Mouse (Mus musculus) spleen, postnatal 4 days (tissue): ENCODE data around the gene Tbl1x.

Source experiments
- DNase-seq, 2 experiments: peaks; one replicate each; pipeline ENCODE4 v3.0.0; 2022; ENCODE audit warnings: low spot score in 2 of 2

The Tbl1x gene

GRCm38 (mm10) chrX:77544550-77544949 lies 33.7 kb downstream of the Tbl1x start:
- DNase-seq: no peak

- DNase-seq: no peak
Observed at GRCm38 (mm10) chrX:77545362-77546078, 34.7 kb downstream of the Tbl1x start.

- no peak for DNase-seq
Observed at GRCm38 (mm10) chrX:77546448-77546847, 35.6 kb downstream of the Tbl1x start.

GRCm38 (mm10) chrX:77548951-77549350 lies 38.1 kb downstream of the Tbl1x start:
- no peak for DNase-seq

- DNase-seq: no peak
Observed at GRCm38 (mm10) chrX:77550388-77550787, 39.6 kb downstream of the Tbl1x start.

- DNase-seq: no peak
Observed at GRCm38 (mm10) chrX:77551306-77551705, 40.5 kb downstream of the Tbl1x start.

- DNase-seq: no peak
Observed at GRCm38 (mm10) chrX:77552088-77552487, 41.3 kb downstream of the Tbl1x start.

GRCm38 (mm10) chrX:77555985-77556384 lies 45.2 kb downstream of the Tbl1x start:
- DNase-seq: no peak

- DNase-seq: no peak
Observed at GRCm38 (mm10) chrX:77559199-77559881, 48.5 kb downstream of the Tbl1x start.

- no peak for DNase-seq
Observed at GRCm38 (mm10) chrX:77563616-77564015, 52.8 kb downstream of the Tbl1x start.

- DNase-seq: no peak
Observed at GRCm38 (mm10) chrX:77566739-77567138, 55.9 kb downstream of the Tbl1x start.

GRCm38 (mm10) chrX:77568013-77568412 lies 57.2 kb downstream of the Tbl1x start:
- no peak for DNase-seq

- no peak for DNase-seq
Observed at GRCm38 (mm10) chrX:77573743-77574142, 62.9 kb downstream of the Tbl1x start.

GRCm38 (mm10) chrX:77577108-77577507 lies 66.3 kb downstream of the Tbl1x start:
- DNase-seq: no peak

- no peak for DNase-seq
Observed at GRCm38 (mm10) chrX:77578172-77578571, 67.4 kb downstream of the Tbl1x start.

GRCm38 (mm10) chrX:77579964-77580363 lies 69.2 kb downstream of the Tbl1x start:
- no peak for DNase-seq

GRCm38 (mm10) chrX:77585974-77586373 lies 75.2 kb downstream of the Tbl1x start:
- DNase-seq: no peak

GRCm38 (mm10) chrX:77594670-77595224 lies 83.9 kb downstream of the Tbl1x start:
- DNase-seq: no peak

- no peak for DNase-seq
Observed at GRCm38 (mm10) chrX:77597674-77598073, 86.9 kb downstream of the Tbl1x start.

- DNase-seq: no peak
Observed at GRCm38 (mm10) chrX:77598736-77599135, 87.9 kb downstream of the Tbl1x start.

GRCm38 (mm10) chrX:77603496-77604258 lies 92.9 kb downstream of the Tbl1x start:
- no peak for DNase-seq

GRCm38 (mm10) chrX:77607488-77607887 lies 96.7 kb downstream of the Tbl1x start:
- no peak for DNase-seq
